Mouse (Mus musculus) ES-E14 (cell line): ENCODE results near the gene Reln. TPM values are rescaled to one million over a fixed set of nuclear protein-coding genes. Genes with fewer than 3 reads are reported as not detected.

Source experiments
- DNase-seq: peaks from one replicate; pipeline ENCODE4 v3.0.0-alpha.2; 2013; ENCODE audit warnings: low read depth, low spot score
- H3K27ac ChIP-seq: 2 replicates; pipeline ENCODE4 v1.5.1; 2012; ENCODE audit warnings: low read depth, mild to moderate bottlenecking, low read length, moderate library complexity, mixed read lengths; ENCODE audit not compliant: poor library complexity, insufficient read depth, severe bottlenecking
- H3K36me3 ChIP-seq: 2 replicates; pipeline ENCODE4 v1.6.1; 2012; ENCODE audit warnings: mild to moderate bottlenecking, low read length, moderate library complexity, mixed read lengths; ENCODE audit not compliant: control insufficient read depth, poor library complexity, insufficient read depth, severe bottlenecking
- H3K4me1 ChIP-seq, 2 experiments: fragments of 150-350 bp in 1 of 2; sonication (generic) in 1 of 2; 2 replicates each; pipeline ENCODE4 v1.6.1; 2012; ENCODE audit warnings: low read length in 2 of 2, mild to moderate bottlenecking in 1 of 2, mixed read lengths in 1 of 2; ENCODE audit not compliant: control insufficient read depth in 2 of 2, insufficient read depth in 2 of 2, poor library complexity in 1 of 2
- H3K4me3 ChIP-seq, 2 experiments: fragments of 150-350 bp in 1 of 2; sonication (generic) in 1 of 2; 2 replicates each; pipeline ENCODE4 v1.5.1; 2012; ENCODE audit warnings: low read length in 2 of 2, low read depth in 1 of 2, mild to moderate bottlenecking in 1 of 2, mixed read lengths in 1 of 2; ENCODE audit not compliant: insufficient read depth in 1 of 2, poor library complexity in 1 of 2, severe bottlenecking in 1 of 2
- H3K9ac ChIP-seq: 2 replicates; pipeline ENCODE4 v1.6.1; 2012; ENCODE audit warnings: low read depth, mild to moderate bottlenecking, low read length, mixed read lengths; ENCODE audit not compliant: poor library complexity, insufficient read depth, severe bottlenecking
- H3K9me3 ChIP-seq: fragments of 150-350 bp; sonication (generic); 2 replicates; pipeline ENCODE4 v1.6.1; 2012; ENCODE audit warnings: low read depth, mild to moderate bottlenecking, low read length; ENCODE audit not compliant: control insufficient read depth, insufficient read depth
- CHD2 ChIP-seq: IDR thresholded peaks from 2 replicates; pipeline ENCODE4 v1.6.1; 2014; ENCODE audit warnings: mild to moderate bottlenecking, low read depth, low read length, inconsistent platforms
- HCFC1 ChIP-seq: IDR thresholded peaks from 2 replicates; pipeline ENCODE4 v1.6.1; 2012; ENCODE audit warnings: low read length, inconsistent platforms, borderline replicate concordance; ENCODE audit not compliant: insufficient read depth
- MAFK ChIP-seq: IDR thresholded peaks from 2 replicates; pipeline ENCODE4 v1.6.1; 2014; ENCODE audit warnings: mild to moderate bottlenecking, low read depth, low read length, inconsistent platforms; ENCODE audit not compliant: insufficient read depth
- ZC3H11A ChIP-seq: IDR thresholded peaks from 2 replicates; pipeline ENCODE4 v1.6.1; 2012; ENCODE audit warnings: low read depth, mild to moderate bottlenecking, inconsistent platforms, low read length, borderline replicate concordance
- ZNF384 ChIP-seq: IDR thresholded peaks from 2 replicates; pipeline ENCODE4 v1.6.1; 2012; ENCODE audit warnings: low read depth, low read length, inconsistent platforms
- in situ Hi-C, 2 experiments: fragments of 600-800 bp; cut with MboI; formaldehyde crosslinking; loops; one replicate each; pipeline ENCODE4 v1.15.1; 2025; ENCODE audit warnings: low sequenced_read_pairs in 2 of 2, inconsistent platforms in 1 of 2; ENCODE audit not compliant: unreplicated experiment in 2 of 2
- total RNA-seq: library from RNA; depleted of rRNA; stranded (reverse); fragments of 300-350 nt; gene quantifications from 2 replicates; pipeline ENCODE4 v1.2.3, GENCODE M21; 2012

Reln gene
- total RNA-seq, 1 experiment = 2.1 TPM

DNA sequence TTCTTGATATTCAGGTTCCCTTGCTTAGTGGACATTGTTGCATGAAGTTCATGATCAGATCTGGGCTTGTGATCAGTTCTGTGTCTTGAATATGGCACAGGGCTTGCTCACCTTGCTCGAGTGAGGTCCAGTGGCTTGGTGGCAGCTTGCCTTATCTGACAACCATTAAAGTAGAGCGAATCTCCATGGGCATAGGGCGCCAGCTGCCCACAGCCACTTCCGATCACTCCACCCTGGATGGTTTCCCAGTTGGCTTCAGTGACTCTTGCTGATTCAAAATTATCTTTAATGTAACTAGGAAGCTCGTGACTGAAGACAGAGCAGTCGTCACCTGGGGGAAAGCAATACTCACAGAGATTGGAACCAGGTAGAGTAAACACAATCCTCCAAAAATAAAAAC is 445.6 kb downstream of the Reln start:
- no peak for TF ChIP-seq MAFK
- TF ChIP-seq ZNF384 = no peak
- TF ChIP-seq ZC3H11A = no peak
- TF ChIP-seq CHD2 = no peak
- TF ChIP-seq HCFC1 = no peak
- peaks cover 3 to 8% of the 10 kb centered on the region in 2 experiments; a peak in 3 of 4 replicates for H3K4me1 ChIP-seq
- no peak overlapping the region for H3K9ac ChIP-seq
- H3K9me3 ChIP-seq = no peaks in the 10 kb centered on the region
- no peak for DNase-seq
- in situ Hi-C loops = no loop called here
- no peak overlapping the region for H3K4me3 ChIP-seq
- no peak overlapping the region for H3K27ac ChIP-seq
- H3K36me3 ChIP-seq = no peaks in the 10 kb centered on the region

DNA sequence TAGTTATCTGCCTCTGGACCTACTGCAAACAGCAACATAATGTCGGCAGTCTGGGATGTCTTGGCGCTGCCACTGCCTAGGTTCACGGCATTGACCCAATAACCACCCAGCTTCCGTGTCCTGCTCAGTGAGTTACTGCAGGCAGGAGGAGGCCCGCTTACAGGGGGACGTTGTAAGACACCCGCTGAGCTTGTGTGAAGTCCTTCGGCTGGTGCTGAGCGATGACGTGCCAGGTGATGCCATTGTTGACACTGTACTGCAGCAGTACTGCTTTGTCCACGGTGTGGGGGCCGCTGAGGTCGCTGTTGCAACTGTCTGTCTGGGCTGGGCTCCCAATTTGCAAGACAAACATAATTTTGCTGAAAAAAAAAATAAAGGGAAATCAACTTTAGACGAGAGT is 447.9 kb downstream of the Reln start:
- Histone ChIP-seq H3K36me3 (no peaks in the 10 kb centered on the region), H3K9ac (no peak overlapping the region), H3K4me1 (peaks cover 3 to 8% of the 10 kb centered on the region in 2 experiments; a peak in 3 of 4 replicates), H3K9me3 (no peaks in the 10 kb centered on the region), H3K27ac (no peak overlapping the region), H3K4me3 (no peak overlapping the region)
- in situ Hi-C loops = no loop called here
- DNase-seq = no peak
- TF ChIP-seq HCFC1 (no peak), CHD2 (no peak), MAFK (no peak), ZNF384 (no peak), ZC3H11A (no peak)

DNA sequence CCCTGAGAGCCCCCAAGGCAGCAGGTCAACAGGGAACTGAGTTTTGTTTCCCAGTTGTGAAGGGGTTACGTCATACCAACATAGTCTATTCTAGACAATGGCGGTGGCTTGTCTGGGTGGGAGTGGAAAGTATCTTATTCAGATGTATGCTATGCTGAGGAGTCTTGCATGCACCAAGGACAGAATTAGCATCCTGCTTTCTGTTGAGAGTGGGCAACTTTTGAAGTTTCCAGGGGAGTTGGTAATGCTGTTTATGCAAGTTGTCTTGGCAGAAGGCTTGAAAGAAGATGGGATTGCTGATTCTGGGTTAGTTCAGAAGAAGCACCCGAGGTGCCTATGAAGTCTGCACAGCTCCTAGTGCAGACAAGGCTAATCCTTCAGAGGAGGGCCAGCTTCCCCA is 450.3 kb downstream of the Reln start:
- no peak overlapping the region for H3K27ac ChIP-seq
- no peaks in the 10 kb centered on the region for H3K36me3 ChIP-seq
- no peak overlapping the region for H3K4me3 ChIP-seq
- no peak for DNase-seq
- in situ Hi-C loops = no loop called here
- TF ChIP-seq ZC3H11A (no peak), CHD2 (no peak), ZNF384 (no peak), MAFK (no peak), HCFC1 (no peak)
- peaks cover 0 to 2% of the 10 kb centered on the region in 2 experiments; a peak in 1 of 4 replicates for H3K4me1 ChIP-seq
- no peaks in the 10 kb centered on the region for H3K9me3 ChIP-seq
- H3K9ac ChIP-seq = no peak overlapping the region

DNA sequence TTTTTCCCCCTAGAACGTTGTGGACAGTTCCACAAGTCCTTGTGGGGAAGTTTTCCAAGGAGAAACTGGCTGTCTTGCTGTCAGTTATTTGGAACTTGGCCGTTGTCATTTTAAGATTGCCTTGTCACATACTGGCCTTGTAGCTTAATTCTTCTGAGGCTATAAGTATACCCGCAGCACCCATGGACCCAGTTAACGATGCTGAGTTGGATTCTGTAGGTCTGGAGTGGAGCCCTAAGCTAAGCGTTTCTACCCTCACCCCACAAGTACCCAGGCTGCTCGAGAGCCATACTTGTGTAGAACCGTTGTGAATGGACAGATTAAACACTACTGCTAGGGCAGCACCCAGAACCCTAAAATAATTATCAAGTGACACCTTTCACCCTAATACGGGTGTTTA is 477.8 kb downstream of the Reln start:
- DNase-seq = no peak
- Histone ChIP-seq H3K9ac (no peak overlapping the region), H3K9me3 (no peaks in the 10 kb centered on the region), H3K36me3 (no peaks in the 10 kb centered on the region), H3K4me3 (no peak overlapping the region), H3K27ac (peak overlapping the region; percentile 33; the same call in 1 of the 2 replicates), H3K4me1 (peaks cover 4 to 9% of the 10 kb centered on the region in 2 experiments; a peak in 3 of 4 replicates)
- in situ Hi-C loops = no loop called here
- TF ChIP-seq MAFK = no peak
- no peak for TF ChIP-seq HCFC1
- no peak for TF ChIP-seq ZNF384
- no peak for TF ChIP-seq CHD2
- no peak for TF ChIP-seq ZC3H11A

DNA sequence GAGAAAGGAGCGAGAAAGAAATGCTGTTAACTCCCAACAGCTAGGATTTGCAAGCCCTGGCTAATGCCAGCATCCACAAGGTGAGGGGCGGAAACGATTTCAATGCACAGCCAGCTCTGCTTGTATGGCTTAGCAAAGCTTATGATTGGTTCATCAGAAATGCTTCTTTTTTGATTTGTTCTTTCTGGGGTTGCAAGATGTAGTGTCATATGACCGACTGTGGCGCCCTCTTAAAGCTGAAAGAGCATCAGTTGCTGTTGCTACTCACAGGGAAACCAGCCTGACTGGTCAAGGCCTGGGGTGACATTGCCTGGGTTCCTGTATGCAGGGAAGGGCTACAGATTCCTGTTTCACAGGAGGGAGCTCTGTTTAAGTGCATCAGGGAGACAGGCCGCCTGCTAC is 478.2 kb downstream of the Reln start:
- Histone ChIP-seq H3K27ac (peak overlapping the region; percentile 33; the same call in 1 of the 2 replicates), H3K4me1 (peaks cover 4 to 9% of the 10 kb centered on the region in 2 experiments; a peak in 3 of 4 replicates), H3K4me3 (no peak overlapping the region), H3K36me3 (no peaks in the 10 kb centered on the region), H3K9ac (no peak overlapping the region), H3K9me3 (no peaks in the 10 kb centered on the region)
- in situ Hi-C loops = no loop called here
- no peak for TF ChIP-seq ZNF384
- TF ChIP-seq MAFK = no peak
- TF ChIP-seq HCFC1 = no peak
- TF ChIP-seq CHD2 = no peak
- no peak for TF ChIP-seq ZC3H11A
- no peak for DNase-seq
